Mouse (Mus musculus): Measurements from ENCODE around the gene Zdhhc1. TPM values are rescaled to one million over a fixed set of nuclear protein-coding genes. Genes with fewer than 3 reads are reported as not detected.

Gene Zdhhc1
- polyA plus RNA-seq, 1 experiment: not detected

GRCm38 (mm10) chr8:105433021-105433420 lies 63.7 kb downstream of the Zdhhc1 start:
- 0 out of 2 replicates have a peak, but pooled peaks cover 3% of the 10 kb centered on the region for H3K4me1 ChIP-seq (ENCODE audit: control insufficient read depth, insufficient read depth, low read length)
- TF ChIP-seq POLR2A (IDR thresholded peaks at IDR 0.05; ENCODE audit: insufficient read depth, low read depth, low read length): no peak
- no peak for TF ChIP-seq CTCF (IDR thresholded peaks at IDR 0.05; ENCODE audit: insufficient read depth, low read depth, low read length)
- no peak overlapping the region for H3K4me3 ChIP-seq (ENCODE audit: insufficient read depth, low read depth, low read length)
- 48% methylated on average over 6 of the region's 6 CpGs for whole genome bisulfite sequencing
- H3K27ac ChIP-seq (ENCODE audit: insufficient read depth, low read depth, low read length): no peak overlapping the region

- H3K4me1 ChIP-seq (ENCODE audit: control insufficient read depth, insufficient read depth, low read length): 0 out of 2 replicates have a peak, but pooled peaks cover 3% of the 10 kb centered on the region
Observed at GRCm38 (mm10) chr8:105431743-105432515, 64.8 kb downstream of the Zdhhc1 start.

GRCm38 (mm10) chr8:105426878-105427277 lies 69.8 kb downstream of the Zdhhc1 start:
- TF ChIP-seq POLR2A (IDR thresholded peaks at IDR 0.05; ENCODE audit: insufficient read depth, low read depth, low read length) (no peak), CTCF (IDR thresholded peaks at IDR 0.05; ENCODE audit: insufficient read depth, low read depth, low read length) (no peak)
- H3K4me1 ChIP-seq (ENCODE audit: control insufficient read depth, insufficient read depth, low read length): no peaks in the 10 kb centered on the region
- WGBS: 82% methylated on average over 6 of the region's 6 CpGs
- H3K4me3 ChIP-seq (ENCODE audit: insufficient read depth, low read depth, low read length): no peak overlapping the region
- H3K27ac ChIP-seq (ENCODE audit: insufficient read depth, low read depth, low read length): no peak overlapping the region

More at GRCm38 (mm10) chr8:105431743-105432515, 64.8 kb downstream of the Zdhhc1 start:
- 44% methylated on average over 7 of the region's 7 CpGs for WGBS
- no peak overlapping the region for H3K4me3 ChIP-seq (ENCODE audit: insufficient read depth, low read depth, low read length)
- H3K27ac ChIP-seq (ENCODE audit: insufficient read depth, low read depth, low read length): no peak overlapping the region
- TF ChIP-seq POLR2A (IDR thresholded peaks at IDR 0.05; ENCODE audit: insufficient read depth, low read depth, low read length): no peak
- no peak for TF ChIP-seq CTCF (IDR thresholded peaks at IDR 0.05; ENCODE audit: insufficient read depth, low read depth, low read length)

Other genes with a start within 250 kb of the Zdhhc1 start
- not detected in 2 replicates for gene B3gnt9, start 241.7 kb downstream of the Zdhhc1 start, polyA plus RNA-seq (2012; ENCODE audit: insufficient read depth, insufficient read length, low replicate concordance, missing spikeins)
- not detected in 2 replicates for gene Tradd, start 232.3 kb downstream of the Zdhhc1 start, polyA plus RNA-seq (2012; ENCODE audit: insufficient read depth, insufficient read length, low replicate concordance, missing spikeins)
- gene Fbxl8, start 232.3 kb downstream of the Zdhhc1 start, polyA plus RNA-seq (2012; ENCODE audit: insufficient read depth, insufficient read length, low replicate concordance, missing spikeins): not detected in 2 replicates
- gene Hsf4, start 227.1 kb downstream of the Zdhhc1 start, polyA plus RNA-seq (2012; ENCODE audit: insufficient read depth, insufficient read length, low replicate concordance, missing spikeins): not detected in 2 replicates
- not detected in 2 replicates for gene Nol3, start 220.8 kb downstream of the Zdhhc1 start, polyA plus RNA-seq (2012; ENCODE audit: insufficient read depth, insufficient read length, low replicate concordance, missing spikeins)
- not detected in 2 replicates for gene 4931428F04Rik, start 207.0 kb downstream of the Zdhhc1 start, polyA plus RNA-seq (2012; ENCODE audit: insufficient read depth, insufficient read length, low replicate concordance, missing spikeins)
- not detected in 2 replicates for gene Exoc3l, start 200.8 kb downstream of the Zdhhc1 start, polyA plus RNA-seq (2012; ENCODE audit: insufficient read depth, insufficient read length, low replicate concordance, missing spikeins)
- not detected in 2 replicates for gene E2f4, start 199.2 kb downstream of the Zdhhc1 start, polyA plus RNA-seq (2012; ENCODE audit: insufficient read depth, insufficient read length, low replicate concordance, missing spikeins)
- not detected in 2 replicates for gene Elmo3, start 191.3 kb downstream of the Zdhhc1 start, polyA plus RNA-seq (2012; ENCODE audit: insufficient read depth, insufficient read length, low replicate concordance, missing spikeins)
- not detected in 2 replicates for gene Lrrc29, start 170.6 kb downstream of the Zdhhc1 start, polyA plus RNA-seq (2012; ENCODE audit: insufficient read depth, insufficient read length, low replicate concordance, missing spikeins)
- gene Tmem208, start 170.5 kb downstream of the Zdhhc1 start, polyA plus RNA-seq (2012; ENCODE audit: insufficient read depth, insufficient read length, low replicate concordance, missing spikeins): not detected in 2 replicates
- not detected in 2 replicates for gene Fhod1, start 148.9 kb downstream of the Zdhhc1 start, polyA plus RNA-seq (2012; ENCODE audit: insufficient read depth, insufficient read length, low replicate concordance, missing spikeins)
- not detected in 2 replicates for gene Slc9a5, start 148.1 kb downstream of the Zdhhc1 start, polyA plus RNA-seq (2012; ENCODE audit: insufficient read depth, insufficient read length, low replicate concordance, missing spikeins)
- gene Plekhg4, start 123.6 kb downstream of the Zdhhc1 start, polyA plus RNA-seq (2012; ENCODE audit: insufficient read depth, insufficient read length, low replicate concordance, missing spikeins): not detected in 2 replicates
- not detected in 2 replicates for gene Kctd19, start 83.4 kb downstream of the Zdhhc1 start, polyA plus RNA-seq (2012; ENCODE audit: insufficient read depth, insufficient read length, low replicate concordance, missing spikeins)
- gene Lrrc36, start 83.3 kb downstream of the Zdhhc1 start, polyA plus RNA-seq (2012; ENCODE audit: insufficient read depth, insufficient read length, low replicate concordance, missing spikeins): not detected in 2 replicates
- not detected in 2 replicates for gene Tppp3, start 25.4 kb downstream of the Zdhhc1 start, polyA plus RNA-seq (2012; ENCODE audit: insufficient read depth, insufficient read length, low replicate concordance, missing spikeins)
- not detected in 2 replicates for gene Hsd11b2, start 21.9 kb upstream of the Zdhhc1 start, polyA plus RNA-seq (2012; ENCODE audit: insufficient read depth, insufficient read length, low replicate concordance, missing spikeins)
- gene Atp6v0d1, start 69.1 kb upstream of the Zdhhc1 start, polyA plus RNA-seq (2012; ENCODE audit: insufficient read depth, insufficient read length, low replicate concordance, missing spikeins): not detected in 2 replicates
- gene Ripor1, start 108.4 kb upstream of the Zdhhc1 start, polyA plus RNA-seq (2012; ENCODE audit: insufficient read depth, insufficient read length, low replicate concordance, missing spikeins): not detected in 2 replicates
- 898 TPM in 1 of 2 replicates, not detected in the other for gene Ctcf, start 139.7 kb upstream of the Zdhhc1 start, polyA plus RNA-seq (2012; ENCODE audit: insufficient read depth, insufficient read length, low replicate concordance, missing spikeins)
- gene Agrp, start 140.5 kb upstream of the Zdhhc1 start, polyA plus RNA-seq (2012; ENCODE audit: insufficient read depth, insufficient read length, low replicate concordance, missing spikeins): not detected in 2 replicates
- 218 TPM in 1 of 2 replicates, not detected in the other for gene Carmil2, start 189.4 kb upstream of the Zdhhc1 start, polyA plus RNA-seq (2012; ENCODE audit: insufficient read depth, insufficient read length, low replicate concordance, missing spikeins)
- not detected in 2 replicates for gene Acd, start 204.2 kb upstream of the Zdhhc1 start, polyA plus RNA-seq (2012; ENCODE audit: insufficient read depth, insufficient read length, low replicate concordance, missing spikeins)
- gene Pard6a, start 204.2 kb upstream of the Zdhhc1 start, polyA plus RNA-seq (2012; ENCODE audit: insufficient read depth, insufficient read length, low replicate concordance, missing spikeins): not detected in 2 replicates
- not detected in 2 replicates for gene 4933405L10Rik, start 210.8 kb upstream of the Zdhhc1 start, polyA plus RNA-seq (2012; ENCODE audit: insufficient read depth, insufficient read length, low replicate concordance, missing spikeins)
- not detected in 2 replicates for gene Enkd1, start 211.3 kb upstream of the Zdhhc1 start, polyA plus RNA-seq (2012; ENCODE audit: insufficient read depth, insufficient read length, low replicate concordance, missing spikeins)

Data from olfactory bulb, adult 2 months (tissue).